Mouse (Mus musculus): Measurements from ENCODE around the gene Calhm2. TPM values are rescaled to one million over a fixed set of nuclear protein-coding genes. Genes with fewer than 3 reads are reported as not detected.

The Calhm2 gene
- 6.1 and 7.0 TPM in 2 replicates for polyA plus RNA-seq (2016; fragmentation: Nextera tagmentation; extraction: Ambion mirVana)

DNA sequence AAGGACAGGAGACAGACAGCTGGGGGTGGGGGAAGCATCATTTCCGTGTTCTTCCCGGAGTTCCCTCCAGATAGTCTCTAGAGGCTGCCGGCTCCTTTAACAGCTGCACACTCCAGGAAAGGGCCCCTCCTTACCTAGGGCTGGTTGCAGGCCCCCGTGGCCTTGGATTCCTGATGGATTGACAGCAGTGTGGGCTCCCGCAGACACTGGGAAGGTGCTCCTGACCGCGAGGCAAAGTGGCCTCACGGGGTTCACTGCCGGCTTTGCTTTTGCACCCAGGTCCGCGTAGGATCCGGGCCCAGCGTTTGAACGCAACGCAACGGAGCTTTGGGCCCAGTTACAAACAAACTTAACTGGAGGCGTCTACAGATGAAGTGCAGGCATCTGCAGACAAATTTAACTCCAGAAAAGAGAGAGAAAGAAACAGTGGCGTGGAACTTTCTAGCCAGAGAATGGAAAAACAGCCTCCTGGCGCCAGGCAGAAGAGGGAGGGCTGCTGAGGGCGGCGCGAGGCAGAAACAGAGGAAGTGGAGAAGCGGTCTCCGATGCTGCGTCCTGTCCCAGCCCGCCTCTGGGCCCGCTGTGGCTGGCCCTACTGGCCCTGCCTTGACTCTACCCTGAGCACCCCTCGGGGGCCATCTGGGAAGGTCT, at the start of gene Calhm2:
TSS of gene Calhm2 (minus strand) at position 524 of the 651 bp plus-strand sequence.
- Histone ChIP-seq H3K4me2 (replicated peaks) (peak within 1 kb of the TSS; percentile 57), H3K27ac (peak within 1 kb of the TSS; percentile 83), H3K27me3 (no peaks in the 10 kb centered on the region), H3K4me1 (peaks cover 28% of the 10 kb centered on the region), H3K9me3 (no peaks in the 10 kb centered on the region), H3K4me3 (peak within 1 kb of the TSS; percentile 37), H3K9ac (peak within 1 kb of the TSS; percentile 62), H3K36me3 (peaks cover 7% of the 10 kb centered on the region)
- 4% methylated on average over 28 of the region's 28 CpGs for WGBS
- ATAC-seq (ENCODE audit: insufficient number of reproducible peaks, insufficient read depth, low FRiP score, low TSS enrichment): no peak

DNA sequence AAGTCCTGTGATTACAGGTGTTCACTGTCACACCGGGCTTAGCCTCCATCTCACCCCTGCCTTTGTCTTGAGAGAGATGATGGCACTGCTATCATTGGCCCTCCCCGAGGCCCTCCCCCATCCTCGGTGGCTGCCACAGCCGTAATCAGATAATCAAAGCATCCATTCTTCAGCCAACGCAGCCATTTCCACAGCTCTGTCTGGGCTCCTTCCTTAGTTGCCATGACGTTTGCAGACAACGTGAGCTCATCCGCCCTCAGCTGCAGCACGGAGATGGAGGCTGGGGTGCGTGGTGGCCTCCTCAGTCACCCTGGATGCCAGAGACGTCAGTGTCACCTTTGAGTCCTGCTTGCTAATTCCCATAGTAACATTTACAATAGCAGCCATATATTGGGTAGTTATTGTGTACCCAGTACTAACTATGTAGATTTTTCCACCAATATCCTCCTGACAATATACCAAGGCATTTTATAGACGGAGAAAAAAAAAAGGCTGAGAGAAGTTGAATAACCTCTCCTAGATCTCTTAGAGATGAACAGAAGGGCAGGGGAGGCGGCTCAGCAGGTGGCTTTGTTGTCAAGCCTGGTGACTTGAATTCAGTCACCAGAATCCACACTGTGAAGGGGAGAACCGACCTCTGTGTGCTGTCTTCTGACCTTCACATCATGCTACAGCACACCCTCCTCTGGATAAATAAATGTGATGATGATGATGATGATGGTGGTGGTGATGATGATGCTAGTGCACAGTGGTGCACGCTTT, 48.6 kb upstream of the Calhm2 start:
- WGBS: 42% methylated on average over 15 of the region's 15 CpGs
- H3K27ac ChIP-seq: no peak overlapping the region
- no peak overlapping the region for H3K4me2 ChIP-seq (replicated peaks)
- H3K4me3 ChIP-seq: no peak overlapping the region
- no peak overlapping the region for H3K9ac ChIP-seq
- H3K4me1 ChIP-seq: peaks cover 20% of the 10 kb centered on the region
- no peaks in the 10 kb centered on the region for H3K27me3 ChIP-seq
- H3K36me3 ChIP-seq: no peaks in the 10 kb centered on the region
- peaks cover 5% of the 10 kb centered on the region for H3K9me3 ChIP-seq
- ATAC-seq (ENCODE audit: insufficient number of reproducible peaks, insufficient read depth, low FRiP score, low TSS enrichment): no peak

DNA sequence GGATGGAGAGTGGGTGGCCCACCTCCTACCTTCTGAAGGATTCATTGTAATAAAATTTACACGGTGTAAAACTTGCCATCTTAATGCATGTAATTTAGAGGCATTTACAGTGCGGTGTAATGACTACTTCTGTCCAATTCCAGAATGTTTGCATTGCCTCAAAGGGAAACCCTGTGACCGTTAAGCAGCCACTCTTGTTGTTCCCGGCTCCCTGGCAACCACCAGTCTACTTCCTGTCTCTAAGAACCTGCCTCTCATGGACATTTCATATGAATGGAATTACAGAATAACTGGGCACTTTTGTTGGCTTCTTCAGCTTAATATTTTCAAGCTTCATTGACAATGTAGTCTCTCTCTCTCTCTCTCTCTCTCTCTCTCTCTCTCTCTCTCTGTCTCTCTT, 46.6 kb upstream of the Calhm2 start:
- ATAC-seq (ENCODE audit: insufficient number of reproducible peaks, insufficient read depth, low FRiP score, low TSS enrichment): no peak
- H3K4me2 ChIP-seq (replicated peaks): no peak overlapping the region
- no peak overlapping the region for H3K9ac ChIP-seq
- H3K27me3 ChIP-seq: peaks cover 15% of the 10 kb centered on the region
- peaks cover 21% of the 10 kb centered on the region for H3K4me1 ChIP-seq
- no peak overlapping the region for H3K4me3 ChIP-seq
- WGBS: 66% methylated on average over 4 of the region's 4 CpGs
- H3K27ac ChIP-seq: no peak overlapping the region
- no peaks in the 10 kb centered on the region for H3K36me3 ChIP-seq
- H3K9me3 ChIP-seq: peaks cover 8% of the 10 kb centered on the region

DNA sequence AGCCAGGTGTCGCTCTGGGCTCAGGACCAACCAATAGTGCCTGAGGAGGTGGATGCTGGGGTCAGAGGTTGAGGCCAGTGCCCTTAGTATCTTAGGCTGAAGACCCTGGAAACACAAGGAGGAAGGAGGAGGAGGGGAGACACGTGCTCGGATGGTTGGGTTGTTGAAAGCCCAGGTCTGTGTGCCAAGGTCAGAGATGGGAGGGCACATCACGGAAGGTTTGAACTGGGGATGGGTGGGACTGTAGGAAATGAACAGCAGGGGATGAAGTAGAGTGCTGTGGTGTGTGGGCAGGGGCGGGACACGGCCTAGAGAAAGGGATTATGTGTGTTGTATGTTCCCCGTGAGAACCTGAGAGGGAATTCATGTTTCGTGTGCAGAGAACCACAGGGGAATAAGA, 46.1 kb upstream of the Calhm2 start:
- no peak for ATAC-seq (ENCODE audit: insufficient number of reproducible peaks, insufficient read depth, low FRiP score, low TSS enrichment)
- Histone ChIP-seq H3K9ac (no peak overlapping the region), H3K9me3 (peaks cover 8% of the 10 kb centered on the region), H3K4me1 (peaks cover 26% of the 10 kb centered on the region), H3K4me3 (no peak overlapping the region), H3K36me3 (no peaks in the 10 kb centered on the region), H3K27ac (no peak overlapping the region), H3K27me3 (peaks cover 20% of the 10 kb centered on the region), H3K4me2 (replicated peaks) (no peak overlapping the region)
- WGBS: 51% methylated on average over 8 of the region's 8 CpGs

DNA sequence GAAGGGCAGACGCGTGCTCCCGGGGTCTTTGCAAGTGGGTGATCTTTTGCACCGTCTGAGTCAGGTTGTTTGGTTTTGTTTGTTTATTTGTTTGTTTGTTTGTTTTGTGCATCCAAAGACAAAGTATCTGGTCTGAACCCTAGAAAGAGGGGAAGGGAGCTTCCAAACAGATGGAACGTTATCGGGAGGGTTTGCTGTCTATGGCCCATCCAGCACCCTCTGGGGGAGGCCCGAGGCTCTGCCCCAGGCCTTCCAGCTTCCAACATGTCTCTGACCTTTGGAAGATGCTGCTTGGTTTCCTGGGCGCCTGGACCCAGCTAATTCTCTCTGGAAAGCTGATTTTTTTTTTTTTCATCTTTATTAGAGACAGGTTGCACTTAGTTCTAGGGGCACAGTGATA, 41.9 kb upstream of the Calhm2 start:
- Histone ChIP-seq H3K4me3 (peak overlapping the region; percentile 68), H3K9me3 (peaks cover 8% of the 10 kb centered on the region), H3K36me3 (no peaks in the 10 kb centered on the region), H3K9ac (no peak overlapping the region), H3K27ac (no peak overlapping the region), H3K4me1 (peaks cover 14% of the 10 kb centered on the region), H3K4me2 (replicated peaks) (peak overlapping the region; percentile 93), H3K27me3 (peaks cover 31% of the 10 kb centered on the region)
- 9% methylated on average over 8 of the region's 8 CpGs for WGBS
- ATAC-seq (ENCODE audit: insufficient number of reproducible peaks, insufficient read depth, low FRiP score, low TSS enrichment): no peak

DNA sequence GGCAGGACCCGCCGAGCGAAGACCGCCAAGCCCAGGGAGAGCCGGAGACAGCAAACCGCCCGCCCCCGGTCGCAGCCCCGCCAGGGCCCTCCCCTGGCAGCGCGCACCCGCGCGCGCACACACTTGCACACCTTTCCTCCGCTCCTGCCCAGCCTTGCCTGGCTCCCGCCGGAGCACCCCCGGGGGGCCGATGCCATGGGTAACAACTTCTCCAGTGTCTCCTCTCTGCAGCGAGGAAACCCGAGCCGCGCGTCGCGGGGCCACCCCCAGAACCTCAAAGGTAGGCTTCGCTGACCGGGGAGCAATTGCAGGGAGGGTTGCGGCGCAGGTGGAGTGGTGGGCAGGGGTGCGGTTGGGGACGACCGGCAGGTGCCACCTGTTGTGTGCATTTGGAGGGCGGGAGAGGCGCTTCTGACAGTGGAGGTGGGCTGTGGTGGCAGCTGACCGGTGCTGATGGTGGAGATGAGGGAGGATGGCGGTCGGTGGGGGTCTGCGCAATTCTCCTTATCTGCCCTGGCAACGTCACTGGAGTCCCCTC, 41.2 kb upstream of the Calhm2 start:
- H3K36me3 ChIP-seq: no peaks in the 10 kb centered on the region
- ATAC-seq (ENCODE audit: insufficient number of reproducible peaks, insufficient read depth, low FRiP score, low TSS enrichment): 0 out of 2 replicates have a peak, but pooled peaks have one; percentile 57
- peaks cover 31% of the 10 kb centered on the region for H3K27me3 ChIP-seq
- H3K4me2 ChIP-seq (replicated peaks): peak overlapping the region; percentile 93
- peak overlapping the region; percentile 73 for H3K9ac ChIP-seq
- peaks cover 8% of the 10 kb centered on the region for H3K9me3 ChIP-seq
- WGBS: under 1% methylated on average over 38 of the region's 42 CpGs
- H3K27ac ChIP-seq: peak overlapping the region; percentile 50; the same call in 1 of the 2 replicates
- H3K4me1 ChIP-seq: peaks cover 11% of the 10 kb centered on the region
- peak overlapping the region; percentile 68 for H3K4me3 ChIP-seq

DNA sequence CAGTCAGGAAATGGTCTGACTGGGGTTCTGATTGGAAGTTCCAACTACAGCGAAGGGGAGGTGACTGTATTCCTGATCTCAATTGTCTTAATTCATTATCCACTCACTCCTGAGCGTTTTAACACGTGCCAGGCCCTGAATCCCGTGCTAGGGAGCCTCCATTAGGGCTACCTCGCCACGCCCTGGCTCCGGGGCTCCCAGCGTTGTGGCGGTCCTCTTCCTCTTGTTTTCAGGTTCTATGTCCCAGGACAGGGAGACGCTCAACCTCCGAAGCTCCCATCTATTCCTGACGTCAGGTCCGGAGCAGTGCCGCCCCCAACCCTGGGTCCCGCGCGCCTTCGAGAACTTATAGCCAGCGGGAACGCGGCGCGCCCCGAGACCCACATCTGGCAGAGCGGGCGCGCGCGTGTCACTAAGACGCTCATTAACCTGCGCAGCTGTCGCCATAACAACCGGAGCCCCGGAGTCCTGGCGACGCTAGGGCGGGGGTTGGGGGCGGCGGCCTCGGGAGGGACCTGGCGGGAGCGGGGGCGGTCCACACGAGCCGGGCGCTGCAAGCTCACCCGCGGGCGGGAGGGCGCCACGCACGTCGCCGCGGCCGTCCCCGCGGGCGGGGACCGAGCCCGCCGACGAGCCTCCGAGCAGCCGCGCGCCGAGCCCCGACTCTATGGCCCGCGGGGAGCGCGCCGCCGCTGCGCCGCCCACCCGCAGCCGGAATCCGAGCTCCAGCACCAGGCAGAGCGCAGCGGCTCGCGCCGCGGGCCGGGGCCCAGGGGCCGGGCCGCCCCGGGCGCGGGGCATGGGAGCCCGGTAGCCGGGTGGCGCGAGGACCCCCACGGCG, 40.6 kb upstream of the Calhm2 start, which contains the start of gene Neurl1a:
TSS of gene Neurl1a (plus strand) at position 390 of the 841 bp plus-strand sequence.
- ATAC-seq (ENCODE audit: insufficient number of reproducible peaks, insufficient read depth, low FRiP score, low TSS enrichment): peak; percentile 36; the same call in 1 of the 2 replicates
- peak within 1 kb of the TSS; percentile 50; the same call in 1 of the 2 replicates for H3K27ac ChIP-seq
- H3K9ac ChIP-seq: peak within 1 kb of the TSS; percentile 73
- WGBS: under 1% methylated on average over 77 of the region's 98 CpGs
- H3K9me3 ChIP-seq: peaks cover 8% of the 10 kb centered on the region
- peak within 1 kb of the TSS; percentile 68 for H3K4me3 ChIP-seq
- peaks cover 31% of the 10 kb centered on the region for H3K27me3 ChIP-seq
- peaks cover 6% of the 10 kb centered on the region for H3K4me1 ChIP-seq
- no peaks in the 10 kb centered on the region for H3K36me3 ChIP-seq
- peak within 1 kb of the TSS; percentile 93 for H3K4me2 ChIP-seq (replicated peaks)

DNA sequence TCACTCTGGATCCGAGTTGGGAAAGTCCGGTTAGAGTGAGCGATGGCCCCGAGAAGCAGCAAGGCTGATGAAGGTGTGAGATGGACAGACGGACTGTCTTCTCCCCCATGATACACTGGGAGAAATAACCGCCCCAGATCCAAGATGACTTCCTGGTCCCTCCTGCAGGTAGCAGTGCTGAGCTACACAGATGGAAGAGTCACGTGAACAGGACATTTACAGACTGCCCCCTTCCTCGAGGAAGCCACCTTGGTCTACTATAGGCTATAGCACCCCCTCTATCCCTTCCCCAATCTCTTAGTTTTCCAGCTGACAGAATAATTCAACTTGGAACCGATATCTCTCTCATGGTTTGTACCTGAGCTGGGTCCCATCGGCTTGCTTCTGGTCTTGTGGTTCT, 39.9 kb upstream of the Calhm2 start:
- WGBS: 17% methylated on average over 10 of the region's 10 CpGs
- Histone ChIP-seq H3K36me3 (no peaks in the 10 kb centered on the region), H3K9ac (no peak overlapping the region), H3K9me3 (peaks cover 8% of the 10 kb centered on the region), H3K4me2 (replicated peaks) (peak overlapping the region; percentile 93), H3K27me3 (peaks cover 31% of the 10 kb centered on the region), H3K27ac (no peak overlapping the region), H3K4me1 (peaks cover 6% of the 10 kb centered on the region), H3K4me3 (peak overlapping the region; percentile 68)
- no peak for ATAC-seq (ENCODE audit: insufficient number of reproducible peaks, insufficient read depth, low FRiP score, low TSS enrichment)

DNA sequence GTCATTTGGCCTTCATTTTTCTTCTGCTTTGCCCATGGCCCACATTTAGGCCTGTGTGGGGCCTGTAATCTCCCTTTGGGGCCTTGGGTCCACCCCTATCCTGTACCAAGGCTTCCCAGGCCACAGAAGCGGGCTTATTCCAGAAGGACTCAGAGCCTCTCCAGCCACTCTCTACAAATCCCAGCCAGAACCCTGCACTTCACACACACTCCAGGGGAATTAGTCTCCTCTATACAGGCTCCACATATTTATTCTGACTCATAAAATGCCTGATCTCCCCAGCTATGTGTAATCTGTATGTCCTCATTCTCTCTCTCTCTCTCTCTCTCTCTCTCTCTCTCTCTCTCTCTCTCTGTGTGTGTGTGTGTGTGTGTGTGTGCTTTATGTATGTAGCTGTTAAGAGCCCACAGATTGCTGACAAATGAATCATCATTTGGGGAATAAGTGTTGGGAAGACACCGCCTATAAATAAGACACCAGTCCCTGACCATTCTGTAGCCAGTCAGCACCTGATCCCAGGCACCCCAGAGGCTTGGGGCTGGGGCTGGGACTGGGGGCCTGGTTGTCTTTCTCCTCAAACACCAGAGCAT, 38.9 kb upstream of the Calhm2 start:
- WGBS: 83% methylated on average over 2 of the region's 2 CpGs
- peaks cover 6% of the 10 kb centered on the region for H3K4me1 ChIP-seq
- H3K4me3 ChIP-seq: no peak overlapping the region
- H3K9ac ChIP-seq: no peak overlapping the region
- H3K27me3 ChIP-seq: peaks cover 31% of the 10 kb centered on the region
- ATAC-seq (ENCODE audit: insufficient number of reproducible peaks, insufficient read depth, low FRiP score, low TSS enrichment): no peak
- no peak overlapping the region for H3K4me2 ChIP-seq (replicated peaks)
- peaks cover 6% of the 10 kb centered on the region for H3K9me3 ChIP-seq
- no peak overlapping the region for H3K27ac ChIP-seq
- H3K36me3 ChIP-seq: no peaks in the 10 kb centered on the region

DNA sequence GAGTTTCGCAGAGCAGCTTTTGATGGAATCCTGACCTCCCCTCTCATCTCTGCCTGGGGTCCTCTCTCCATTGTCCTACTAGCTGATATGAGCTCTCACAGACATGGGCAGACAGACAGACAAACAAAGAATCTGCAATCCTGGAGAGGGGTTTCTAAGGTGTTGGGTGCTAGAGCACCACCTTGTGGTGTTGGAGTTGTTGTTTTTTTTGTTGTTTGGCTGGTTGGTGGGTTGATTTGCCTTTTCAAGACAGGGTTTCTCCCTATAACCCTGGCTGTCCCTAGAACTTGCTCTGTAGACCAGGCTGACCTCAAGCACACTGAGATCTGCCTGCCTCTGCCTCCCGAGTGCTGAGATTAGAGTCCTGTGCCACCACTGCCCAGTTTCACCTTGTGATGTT, 37.4 kb upstream of the Calhm2 start:
- Histone ChIP-seq H3K27me3 (peaks cover 24% of the 10 kb centered on the region), H3K9ac (no peak overlapping the region), H3K4me3 (no peak overlapping the region), H3K36me3 (no peaks in the 10 kb centered on the region), H3K4me1 (peaks cover 6% of the 10 kb centered on the region), H3K27ac (no peak overlapping the region), H3K4me2 (replicated peaks) (no peak overlapping the region), H3K9me3 (no peaks in the 10 kb centered on the region)
- ATAC-seq (ENCODE audit: insufficient number of reproducible peaks, insufficient read depth, low FRiP score, low TSS enrichment): no peak
- 71% methylated on average over 2 of the region's 2 CpGs for WGBS

DNA sequence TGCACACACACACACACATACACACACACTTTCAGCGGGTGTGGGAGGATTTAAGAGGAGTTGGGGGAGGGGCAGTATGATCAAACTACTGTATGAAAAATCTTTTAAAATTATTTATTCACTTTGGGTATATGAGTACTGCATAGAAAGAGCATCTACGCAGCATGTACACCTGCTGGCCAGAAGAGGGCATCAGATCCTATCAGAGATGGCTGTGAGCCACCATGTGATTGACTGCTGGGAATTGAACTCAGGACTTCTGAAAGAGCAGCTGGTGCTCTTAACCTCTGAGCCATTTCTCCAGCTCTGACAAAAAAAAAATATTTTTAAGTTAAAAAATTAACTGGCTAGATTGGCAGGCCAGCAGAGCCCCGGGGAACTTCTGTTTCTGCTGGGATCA, 36.4 kb upstream of the Calhm2 start:
- peaks cover 15% of the 10 kb centered on the region for H3K27me3 ChIP-seq
- no peak overlapping the region for H3K27ac ChIP-seq
- no peak overlapping the region for H3K9ac ChIP-seq
- no peak overlapping the region for H3K4me2 ChIP-seq (replicated peaks)
- WGBS: 46% methylated on average over 3 of the region's 3 CpGs
- no peaks in the 10 kb centered on the region for H3K9me3 ChIP-seq
- H3K4me3 ChIP-seq: no peak overlapping the region
- H3K4me1 ChIP-seq: peaks cover 3% of the 10 kb centered on the region
- no peak for ATAC-seq (ENCODE audit: insufficient number of reproducible peaks, insufficient read depth, low FRiP score, low TSS enrichment)
- no peaks in the 10 kb centered on the region for H3K36me3 ChIP-seq

All from embryonic facial prominence, embryonic 12.5 days (tissue).